Comparison of ENCODE assay signal across 8 mouse cellular contexts in the genomic region with DNA sequence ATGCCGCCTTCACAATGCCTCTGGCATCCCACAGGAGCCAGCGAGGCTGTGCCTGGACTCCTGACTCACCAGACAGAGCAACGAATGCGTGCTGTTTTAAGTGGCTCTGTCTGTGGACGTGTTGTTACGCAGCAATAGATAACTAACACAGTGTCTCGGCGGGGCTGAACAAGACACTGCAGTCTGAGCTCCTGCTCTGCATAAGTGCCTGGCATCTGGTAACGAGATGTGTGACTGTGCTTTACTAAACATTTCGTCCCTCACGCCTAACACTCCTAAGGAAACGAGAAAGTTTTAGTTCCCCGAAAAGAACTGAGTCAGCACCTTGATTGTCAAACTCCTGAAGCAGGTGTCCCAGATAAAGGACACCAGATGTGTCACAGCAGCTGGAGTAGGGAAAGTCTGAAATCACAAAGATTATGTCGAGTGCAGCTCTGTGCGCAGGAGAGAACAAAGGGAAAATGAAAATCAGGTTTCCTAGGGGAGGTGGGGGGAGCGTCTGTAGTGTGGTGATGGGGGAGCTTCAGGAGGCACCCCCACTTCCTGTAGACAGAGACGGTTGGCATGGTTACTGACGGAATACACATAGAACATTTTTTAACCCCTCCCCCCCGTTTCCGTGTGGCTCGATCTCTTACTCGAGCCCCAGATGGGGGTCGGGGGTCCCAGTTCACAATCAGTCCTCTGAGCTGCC.
DNase-seq lines count a peak whose midpoint lies in the region; ATAC-seq and TF ChIP-seq lines count a peak whose summit lies in the region.

No protein-coding gene starts in this region.

- TF ChIP-seq EP300 in stomach, postnatal 0 days (optimal IDR thresholded peaks at IDR 0.05), result no peak

- H3K9ac ChIP-seq in stomach, embryonic 14.5 days (replicated peaks; ENCODE audit: low read depth, low read length), result no peak overlapping the region
- no peak overlapping the region for H3K9ac ChIP-seq in stomach, postnatal 0 days (ENCODE audit: low read length)
- H3K9ac ChIP-seq in forebrain, embryonic 14.5 days (ENCODE audit: low read length), result peak overlapping the region; percentile 9; the same call in 1 of the 2 replicates

- H3K27me3 ChIP-seq in stomach, embryonic 14.5 days (ENCODE audit: control insufficient read depth, insufficient read depth, low read length), result no peaks in the 10 kb centered on the region
- no peaks in the 10 kb centered on the region for H3K27me3 ChIP-seq in stomach, postnatal 0 days (ENCODE audit: control insufficient read depth, insufficient read depth, low read length)
- no peaks in the 10 kb centered on the region for H3K27me3 ChIP-seq in forebrain, embryonic 14.5 days (replicated peaks; ENCODE audit: control insufficient read depth, insufficient read depth, low read length)

- TF ChIP-seq CTCF in stomach, postnatal 0 days (IDR thresholded peaks at IDR 0.05; ENCODE audit: low read depth), result no peak

- H3K4me1 ChIP-seq in stomach, embryonic 14.5 days (ENCODE audit: control insufficient read depth, insufficient read depth, low read length), result peaks cover 44% of the 10 kb centered on the region
- H3K4me1 ChIP-seq in stomach, postnatal 0 days (replicated peaks; ENCODE audit: control insufficient read depth, insufficient read depth), result no peaks in the 10 kb centered on the region
- H3K4me1 ChIP-seq in forebrain, embryonic 14.5 days (ENCODE audit: control insufficient read depth, insufficient read depth, low read length), result peaks cover 44% of the 10 kb centered on the region

- no peak overlapping the region for H3K4me3 ChIP-seq in stomach, embryonic 14.5 days (ENCODE audit: low read depth, low read length)
- H3K4me3 ChIP-seq in stomach, postnatal 0 days (ENCODE audit: low read depth, low read length), result no peak overlapping the region
- no peak overlapping the region for H3K4me3 ChIP-seq in forebrain, embryonic 14.5 days (ENCODE audit: low read depth, low read length)

- no peaks in the 10 kb centered on the region for H3K9me3 ChIP-seq in stomach, embryonic 14.5 days (ENCODE audit: control insufficient read depth, low read depth, low read length)
- no peaks in the 10 kb centered on the region for H3K9me3 ChIP-seq in stomach, postnatal 0 days (ENCODE audit: control insufficient read depth, low read length)
- H3K9me3 ChIP-seq in forebrain, embryonic 14.5 days (replicated peaks; ENCODE audit: control insufficient read depth, low read length), result no peaks in the 10 kb centered on the region

- no peaks in the 10 kb centered on the region for H3K36me3 ChIP-seq in stomach, embryonic 14.5 days (ENCODE audit: control insufficient read depth, insufficient read depth, low read length)
- H3K36me3 ChIP-seq in stomach, postnatal 0 days (ENCODE audit: control insufficient read depth, insufficient read depth, low read length), result no peaks in the 10 kb centered on the region
- no peaks in the 10 kb centered on the region for H3K36me3 ChIP-seq in forebrain, embryonic 14.5 days (ENCODE audit: control insufficient read depth, insufficient read depth, low read length)

- DNase-seq in stomach, postnatal 0 days (ENCODE audit: low spot score), result no peak
- peak; percentile 64 for DNase-seq in forebrain, embryonic 14.5 days (ENCODE audit: low spot score)
- DNase-seq in thymus, postnatal 36 days, result peak; percentile 24 to 52
- DNase-seq in ovary, postnatal 36 days (ENCODE audit: low spot score), result no peak
- no peak for DNase-seq in gastrocnemius, postnatal 4 days (ENCODE audit: low spot score in 2 of 2)
- no peak for DNase-seq in right cerebral cortex, postnatal 36 days (ENCODE audit: low spot score in 2 of 2)

- ATAC-seq in stomach, embryonic 14.5 days (ENCODE audit: insufficient number of reproducible peaks, insufficient read depth, low FRiP score, low read depth), result no peak; the same call in 1 of the 2 replicates
- no peak for ATAC-seq in stomach, postnatal 0 days (ENCODE audit: low FRiP score, low TSS enrichment)
- ATAC-seq in forebrain, embryonic 14.5 days, result peak; percentile 44; the same call in 1 of the 2 replicates
- ATAC-seq in megakaryocyte, adult 5-6 weeks (ENCODE audit: poor library complexity, severe bottlenecking), result 0 out of 2 replicates have a peak, but pooled peaks have one; percentile 41

- H3K4me2 ChIP-seq in stomach, embryonic 14.5 days (replicated peaks; ENCODE audit: low read depth, low read length), result no peak overlapping the region
- H3K4me2 ChIP-seq in stomach, postnatal 0 days (replicated peaks; ENCODE audit: low read depth), result no peak overlapping the region
- H3K4me2 ChIP-seq in forebrain, embryonic 14.5 days (ENCODE audit: low read length), result no peak overlapping the region; the same call in 1 of the 2 replicates

- 37% methylated on average over 23 of the region's 23 CpGs for WGBS in stomach, embryonic 14.5 days
- WGBS in stomach, postnatal 0 days, result 41% methylated on average over 23 of the region's 23 CpGs
- 35% methylated on average over 23 of the region's 23 CpGs for WGBS in forebrain, embryonic 14.5 days

- peak overlapping the region; percentile 30; the same call in 1 of the 2 replicates for H3K27ac ChIP-seq in stomach, embryonic 14.5 days (ENCODE audit: low read length)
- H3K27ac ChIP-seq in stomach, postnatal 0 days (replicated peaks), result no peak overlapping the region
- H3K27ac ChIP-seq in forebrain, embryonic 14.5 days (ENCODE audit: low read depth, low read length), result peak overlapping the region; percentile 34; the same call in 1 of the 2 replicates

Comparison
In these comparisons a context has a peak if more than half of its experiments do, and no peak if none do; other contexts are left out.
1. ATAC-seq: peak in forebrain, embryonic 14.5 days (single experiment) and megakaryocyte, adult 5-6 weeks (single experiment); none in stomach, embryonic 14.5 days (single experiment) and stomach, postnatal 0 days (single experiment).
2. DNase-seq: peak in forebrain, embryonic 14.5 days (single experiment) and thymus, postnatal 36 days (2 of 2); none in stomach, postnatal 0 days (single experiment), ovary, postnatal 36 days (single experiment), gastrocnemius, postnatal 4 days (0 of 2) and right cerebral cortex, postnatal 36 days (0 of 2).